Mouse (Mus musculus) hindbrain, embryonic 14.5 days (tissue): ENCODE data around the gene Atp5f1. TPM values are rescaled to one million over a fixed set of nuclear protein-coding genes. Genes with fewer than 3 reads are reported as not detected.

Source experiments
- ATAC-seq: fragments of 200-750 bp; cut with Nextera tagmentation; 2 replicates; pipeline ENCODE4 v1.8.0; 2017; ENCODE audit warnings: moderate number of reproducible peaks, mild to moderate bottlenecking, moderate TSS enrichment, moderate library complexity; ENCODE audit not compliant: low FRiP score
- DNase-seq: peaks from one replicate; pipeline ENCODE4 v3.0.0-alpha.2; 2015; ENCODE audit warnings: low spot score
- H3K27ac ChIP-seq: fragments of 300-500 bp; sonication (generic); 2 replicates; pipeline ENCODE4 v1.5.1; 2014; ENCODE audit warnings: mild to moderate bottlenecking, moderate library complexity
- H3K27me3 ChIP-seq: fragments of 300-500 bp; sonication (generic); 2 replicates; pipeline ENCODE4 v1.6.1; 2014; ENCODE audit warnings: mild to moderate bottlenecking, low read length, mixed read lengths; ENCODE audit not compliant: control insufficient read depth, insufficient read depth
- H3K36me3 ChIP-seq: fragments of 300-500 bp; sonication (generic); replicated peaks from 2 replicates; pipeline ENCODE4 v1.6.1; 2014; ENCODE audit not compliant: control insufficient read depth, insufficient read depth
- H3K4me1 ChIP-seq: fragments of 300-500 bp; sonication (generic); replicated peaks from 2 replicates; pipeline ENCODE4 v1.6.1; 2014; ENCODE audit warnings: antibody characterized with exemption, low read length, mixed read lengths; ENCODE audit not compliant: control insufficient read depth, insufficient read depth
- H3K4me2 ChIP-seq: fragments of 300-500 bp; sonication (generic); replicated peaks from 2 replicates; pipeline ENCODE4 v1.6.1; 2014; ENCODE audit warnings: mild to moderate bottlenecking, moderate library complexity
- H3K4me3 ChIP-seq: fragments of 300-500 bp; sonication (generic); replicated peaks from 2 replicates; pipeline ENCODE4 v1.5.1; 2014; ENCODE audit warnings: mild to moderate bottlenecking, low read length
- H3K9ac ChIP-seq: fragments of 300-500 bp; sonication (generic); 2 replicates; pipeline ENCODE4 v1.6.1; 2014
- H3K9me3 ChIP-seq: fragments of 300-500 bp; sonication (generic); 2 replicates; pipeline ENCODE4 v1.6.1; 2016; ENCODE audit warnings: low read length; ENCODE audit not compliant: control insufficient read depth
- WGBS: fragments of 180-500 bp; shearing (Covaris S2); extraction: QIAGEN DNeasy Blood & Tissue Kit; methylation state at CpG from one replicate; pipeline ENCODE4 v1.1.7; 2014; 5-methylcytosine and 5-hydroxymethylcytosine counted together
- polyA plus RNA-seq: library from polyadenylated mRNA; unstranded; fragments of >200 nt; fragmentation: Nextera tagmentation; extraction: Ambion mirVana; gene quantifications from 2 replicates; pipeline ENCODE4 v1.2.1, GENCODE M21; 2014

Gene Atp5f1
- polyA plus RNA-seq, 1 experiment from 2014 or later: 604 TPM

GRCm38 (mm10) chr3:105898325-105898724 lies 61.6 kb downstream of the Atp5f1 start:
- no peak overlapping the region for H3K9ac ChIP-seq
- H3K36me3 ChIP-seq: no peaks in the 10 kb centered on the region
- H3K4me2 ChIP-seq: no peak overlapping the region
- H3K9me3 ChIP-seq: no peaks in the 10 kb centered on the region
- DNase-seq (no peak), ATAC-seq (no peak)
- H3K27ac ChIP-seq: no peak overlapping the region
- no peak overlapping the region for H3K4me3 ChIP-seq
- H3K4me1 ChIP-seq: no peaks in the 10 kb centered on the region
- 85% methylated on average over 2 of the region's 2 CpGs for WGBS
- no peaks in the 10 kb centered on the region for H3K27me3 ChIP-seq

DNA sequence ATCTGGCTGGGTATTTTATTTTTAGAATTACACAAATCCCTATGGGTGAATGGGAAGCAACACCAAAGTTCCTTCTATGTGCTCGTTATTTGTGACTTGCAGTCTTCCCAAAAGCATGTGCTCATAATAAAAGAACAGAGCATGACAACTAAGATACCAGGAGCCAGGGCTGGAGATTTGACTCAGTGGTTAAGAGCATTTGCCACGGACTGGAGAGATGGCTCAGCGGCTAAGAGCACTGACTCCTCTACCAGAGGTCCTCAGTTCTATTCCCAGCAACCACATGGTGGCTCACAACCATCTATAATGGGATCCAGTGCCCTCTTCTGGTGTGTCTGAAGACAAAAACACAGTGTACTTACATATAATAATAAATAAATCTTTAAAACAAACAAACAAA lies 63.1 kb downstream of the Atp5f1 start:
- Histone ChIP-seq H3K4me1 (no peaks in the 10 kb centered on the region), H3K27me3 (no peaks in the 10 kb centered on the region), H3K4me3 (no peak overlapping the region), H3K9me3 (no peaks in the 10 kb centered on the region), H3K27ac (no peak overlapping the region), H3K36me3 (no peaks in the 10 kb centered on the region), H3K9ac (no peak overlapping the region), H3K4me2 (no peak overlapping the region)
- ATAC-seq (no peak), DNase-seq (no peak)
- 88% methylated on average over 3 of the region's 3 CpGs for WGBS

DNA sequence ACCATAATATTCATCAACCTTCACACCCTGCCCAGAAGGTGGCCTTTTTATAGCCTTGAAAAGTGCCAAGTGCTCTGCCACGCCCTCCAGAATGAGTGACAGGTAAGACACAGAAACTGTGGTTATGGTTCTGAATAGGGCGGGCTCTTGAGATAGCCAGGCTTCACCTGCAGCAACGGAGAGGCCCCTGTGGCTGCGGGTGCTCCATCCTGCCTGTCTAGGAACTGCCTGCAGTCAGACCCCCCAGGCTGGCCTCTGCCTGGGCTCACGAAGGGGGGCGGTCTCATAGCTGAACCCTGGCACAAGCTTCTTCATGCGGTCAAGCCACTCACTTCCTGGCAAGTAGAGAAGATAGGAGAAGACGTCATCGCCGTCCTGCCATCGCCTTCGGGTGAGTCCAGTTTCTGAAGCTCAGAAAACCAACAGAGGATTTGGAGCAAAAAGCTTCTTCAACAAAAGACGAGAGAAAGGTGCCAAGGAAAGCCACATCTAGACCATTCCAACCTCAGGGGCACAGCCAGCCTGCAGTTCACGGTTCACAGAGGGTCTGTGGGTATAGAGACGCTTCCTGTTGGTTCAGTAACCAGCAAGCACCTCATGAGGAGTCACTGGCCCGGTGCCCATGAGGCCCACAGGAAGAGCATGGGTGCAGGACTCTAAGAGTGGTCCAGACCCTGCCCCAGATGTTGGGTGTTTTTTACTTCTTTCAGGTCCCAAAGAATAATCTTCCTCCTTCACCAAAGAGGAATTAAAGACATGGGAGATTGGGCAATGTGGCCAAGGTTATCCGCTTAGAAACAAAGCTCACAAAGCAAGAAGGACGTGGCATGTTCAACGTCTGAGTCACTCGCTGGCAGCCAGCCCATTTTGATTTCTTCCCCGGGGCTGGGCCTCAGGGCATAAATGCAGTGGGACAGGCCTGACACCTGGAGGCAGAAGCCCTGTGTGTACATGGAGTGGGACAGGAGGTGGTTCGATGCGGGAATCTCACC lies 65.0 kb downstream of the Atp5f1 start:
- Histone ChIP-seq H3K27ac (no peak overlapping the region), H3K36me3 (no peaks in the 10 kb centered on the region), H3K9me3 (no peaks in the 10 kb centered on the region), H3K27me3 (no peaks in the 10 kb centered on the region), H3K4me3 (no peak overlapping the region), H3K9ac (no peak overlapping the region), H3K4me2 (no peak overlapping the region), H3K4me1 (no peaks in the 10 kb centered on the region)
- ATAC-seq: no peak
- WGBS: 81% methylated on average over 23 of the region's 23 CpGs
- DNase-seq: peak; percentile 48

GRCm38 (mm10) chr3:105893941-105894391 lies 65.9 kb downstream of the Atp5f1 start:
- no peak overlapping the region for H3K27ac ChIP-seq
- no peaks in the 10 kb centered on the region for H3K4me1 ChIP-seq
- no peaks in the 10 kb centered on the region for H3K27me3 ChIP-seq
- no peaks in the 10 kb centered on the region for H3K36me3 ChIP-seq
- DNase-seq (no peak), ATAC-seq (no peak)
- 68% methylated on average over 6 of the region's 6 CpGs for WGBS
- H3K9me3 ChIP-seq: no peaks in the 10 kb centered on the region
- no peak overlapping the region for H3K4me2 ChIP-seq
- H3K4me3 ChIP-seq: no peak overlapping the region
- H3K9ac ChIP-seq: no peak overlapping the region

Other genes starting within 250 kb of the Atp5f1 start
- 67.8 and 68.5 TPM in 2 replicates for gene Rap1a, start 158.8 kb downstream of the Atp5f1 start, polyA plus RNA-seq
- gene Adora3, start 89.2 kb downstream of the Atp5f1 start, polyA plus RNA-seq: 0.27 TPM in 1 of 2 replicates, not detected in the other
- gene Tmigd3, start 89.2 kb downstream of the Atp5f1 start, polyA plus RNA-seq: not detected in 2 replicates
- gene I830077J02Rik, start 27.4 kb downstream of the Atp5f1 start, polyA plus RNA-seq: 0.17 and 0.46 TPM in 2 replicates
- 86.2 and 90.1 TPM in 2 replicates for gene Wdr77, start 730 bp downstream of the Atp5f1 start, polyA plus RNA-seq
- 4.0 and 4.1 TPM in 2 replicates for gene Ovgp1, start 13.6 kb upstream of the Atp5f1 start, polyA plus RNA-seq
- 7.5 and 15.1 TPM in 2 replicates for gene Pifo, start 54.5 kb upstream of the Atp5f1 start, polyA plus RNA-seq
- gene Chil5, start 72.7 kb upstream of the Atp5f1 start, polyA plus RNA-seq: 0.20 and 0.26 TPM in 2 replicates
- 1.3 and 1.4 TPM in 2 replicates for gene Chia1, start 153.1 kb upstream of the Atp5f1 start, polyA plus RNA-seq
- 0.47 TPM in 1 of 2 replicates, not detected in the other for gene Chil3, start 207.5 kb upstream of the Atp5f1 start, polyA plus RNA-seq